Mouse (Mus musculus): ENCODE results near the gene Shank2. TPM values are rescaled to one million over a fixed set of nuclear protein-coding genes. Genes with fewer than 3 reads are reported as not detected.

The Shank2 gene
- total RNA-seq, 2 experiments from 2014 or later, result 0.18 TPM; not detected in 1

- no peak for ATAC-seq (ENCODE audit: poor library complexity, severe bottlenecking)
These were observed 459.6 kb downstream of the Shank2 start for GRCm38 (mm10) chr7:144461246-144461902.

GRCm38 (mm10) chr7:144462577-144462976 is 460.8 kb downstream of the Shank2 start:
- ATAC-seq (ENCODE audit: poor library complexity, severe bottlenecking), result no peak

DNA sequence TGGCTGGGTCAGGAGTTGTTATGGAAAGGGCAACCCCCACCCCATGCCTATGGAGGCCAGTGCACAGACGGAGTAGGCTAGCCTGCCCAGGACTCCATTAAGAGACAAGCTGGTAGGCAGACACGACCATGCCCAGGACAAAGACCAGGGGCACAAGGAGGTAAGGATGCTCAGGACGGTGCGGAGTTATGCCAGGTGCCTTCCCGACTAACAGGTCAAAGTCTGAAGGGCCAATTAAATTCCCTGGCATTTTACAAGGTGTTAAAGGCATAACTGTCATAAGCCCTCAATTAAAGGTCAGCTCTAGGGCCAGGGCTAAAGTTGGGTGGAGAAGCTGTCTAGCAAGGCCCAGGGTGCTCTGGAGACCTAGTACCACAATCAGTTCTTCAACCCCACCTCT is 467.0 kb downstream of the Shank2 start:
- no peak for ATAC-seq (ENCODE audit: poor library complexity, severe bottlenecking)

DNA sequence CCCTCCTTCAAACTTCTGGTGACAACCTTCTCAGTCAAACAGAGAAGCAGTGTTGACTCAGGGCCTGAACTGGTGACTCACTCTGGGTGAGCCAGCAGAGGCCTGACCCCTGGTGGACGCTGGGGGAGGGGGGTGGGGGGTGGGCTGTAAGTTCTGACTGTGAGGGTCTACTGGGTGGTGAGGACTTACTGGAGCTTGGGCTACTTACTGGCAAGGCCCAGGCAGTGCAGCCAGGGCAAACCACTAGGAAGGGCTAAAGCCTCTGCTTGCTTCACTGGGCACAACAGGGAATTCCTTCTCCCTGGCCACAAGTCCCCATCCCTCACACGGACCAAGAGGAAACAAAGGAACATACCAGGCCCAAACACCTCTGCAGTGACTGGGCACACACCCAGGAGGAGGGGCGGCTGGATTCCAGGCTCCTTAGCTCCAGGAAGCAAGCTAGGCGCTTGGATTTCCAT is 467.5 kb downstream of the Shank2 start:
- ATAC-seq (ENCODE audit: poor library complexity, severe bottlenecking), result no peak

DNA sequence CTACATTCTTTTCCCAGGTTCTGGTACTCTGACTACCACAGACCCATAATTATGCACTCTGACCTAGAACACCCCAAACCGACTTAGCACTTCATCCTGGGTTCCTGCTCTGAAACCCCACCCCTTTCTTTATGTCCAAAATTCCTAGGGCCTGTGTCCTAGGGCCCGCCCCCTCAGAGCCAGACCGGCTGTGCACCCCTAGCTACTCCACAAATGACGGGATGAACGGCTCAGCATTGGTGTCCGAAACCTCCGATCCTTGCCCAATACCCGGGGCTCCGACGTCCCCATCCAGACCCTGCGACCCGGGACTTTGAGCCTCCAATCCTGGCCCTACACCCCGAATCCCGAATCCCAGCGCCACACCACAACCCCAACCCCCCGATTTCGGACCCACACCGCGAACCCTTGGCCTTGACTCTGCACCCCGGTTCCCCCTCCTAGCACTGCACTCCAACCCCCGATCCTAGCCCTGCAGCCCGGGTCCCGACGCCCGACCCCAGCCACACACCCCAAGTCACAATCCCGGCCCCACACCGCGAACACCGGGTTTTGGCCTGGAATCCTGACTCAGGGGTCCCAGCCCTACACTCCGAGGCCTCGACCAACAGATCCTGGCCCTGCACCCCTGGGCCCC is 468.3 kb downstream of the Shank2 start:
- no peak for ATAC-seq (ENCODE audit: poor library complexity, severe bottlenecking)

DNA sequence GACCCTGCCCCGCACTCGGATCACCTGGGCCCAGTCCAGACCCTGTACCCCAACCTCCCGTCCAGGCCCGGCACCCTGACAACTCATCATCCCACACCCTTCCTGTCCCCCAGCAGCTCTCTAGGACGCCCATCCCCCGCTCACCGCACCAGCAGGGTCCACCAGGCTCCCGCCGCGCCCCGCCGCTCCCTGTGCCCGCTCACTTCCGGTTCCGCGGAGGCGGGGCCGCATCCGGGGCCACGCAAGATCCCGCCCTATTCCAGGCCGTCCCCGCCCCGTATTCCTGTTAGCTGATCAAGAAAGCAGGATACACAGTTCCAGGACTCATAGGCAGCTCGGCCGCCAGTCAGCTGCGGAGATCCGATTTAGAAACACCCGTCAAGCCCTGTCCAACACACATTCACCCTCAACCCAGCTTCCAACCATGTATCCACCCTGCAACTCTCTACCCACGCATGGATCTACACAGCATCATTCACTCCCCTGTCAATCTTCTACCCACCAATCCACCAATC is 468.9 kb downstream of the Shank2 start, which contains the start of gene Cttn:
Cttn (minus strand) TSS at position 465 of the 515 bp plus-strand sequence.
- ATAC-seq (ENCODE audit: poor library complexity, severe bottlenecking), result peak; percentile 22; the same call in 1 of the 2 replicates

DNA sequence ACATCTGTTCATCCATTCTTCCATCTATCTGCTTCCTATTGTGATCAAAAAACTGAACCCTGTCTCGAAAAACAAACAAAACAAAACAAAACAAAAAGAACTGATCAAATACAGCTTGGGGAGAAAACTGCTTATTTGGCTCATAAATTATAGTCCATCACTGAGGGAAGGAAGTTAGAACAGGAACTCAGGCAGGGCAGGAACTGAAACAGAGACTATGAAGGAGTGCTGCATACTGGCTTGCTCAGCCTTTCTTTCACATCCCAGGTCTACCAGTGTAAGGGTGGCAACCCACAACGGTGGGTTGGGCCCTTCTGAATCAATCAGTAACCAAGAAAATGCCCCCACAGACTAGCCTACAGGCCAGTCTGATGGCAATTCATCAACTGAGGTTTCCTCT is 469.4 kb downstream of the Shank2 start:
- peak; percentile 52 for ATAC-seq (ENCODE audit: poor library complexity, severe bottlenecking)

DNA sequence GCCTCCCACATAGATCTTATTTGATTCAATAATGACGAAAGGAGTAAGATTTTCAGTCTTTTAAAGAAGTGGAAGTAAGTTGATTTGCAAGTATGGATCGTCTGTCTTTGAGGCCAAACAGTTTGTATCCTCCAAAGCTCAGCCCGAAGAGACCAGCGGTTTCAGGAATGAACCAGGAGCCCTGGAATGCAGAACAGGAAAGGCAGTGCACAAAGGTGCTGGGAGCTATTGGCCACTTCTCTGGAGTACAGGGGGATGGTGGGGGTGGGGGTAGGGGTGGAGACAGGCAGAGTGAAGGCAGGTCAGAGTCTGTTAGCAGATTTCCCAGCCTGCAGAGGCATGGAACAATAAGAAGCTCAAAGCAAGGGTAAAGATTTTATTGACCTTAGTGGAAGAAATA is 471.8 kb downstream of the Shank2 start:
- ATAC-seq (ENCODE audit: poor library complexity, severe bottlenecking), result no peak

Other genes starting within 250 kb of the Shank2 start
- gene Osbpl5, start 244.9 kb upstream of the Shank2 start, total RNA-seq (2015), result 1.5 and 3.5 TPM in 2 replicates
- gene Osbpl5, start 244.9 kb upstream of the Shank2 start, total RNA-seq (2017), result 1.5 and 8.3 TPM in 2 replicates
- not detected in 2 replicates for gene Mrgprg, start 234.9 kb upstream of the Shank2 start, total RNA-seq (2015)
- not detected in 2 replicates for gene Mrgprg, start 234.9 kb upstream of the Shank2 start, total RNA-seq (2017)
- 0.05 TPM in 1 of 2 replicates, not detected in the other for gene Mrgpre, start 217.4 kb upstream of the Shank2 start, total RNA-seq (2015)
- not detected in 2 replicates for gene Mrgpre, start 217.4 kb upstream of the Shank2 start, total RNA-seq (2017)
- 3.9 and 4.4 TPM in 2 replicates for gene Nadsyn1, start 179.1 kb upstream of the Shank2 start, total RNA-seq (2015)
- gene Nadsyn1, start 179.1 kb upstream of the Shank2 start, total RNA-seq (2017), result 7.5 and 11.7 TPM in 2 replicates
- gene Dhcr7, start 178.8 kb upstream of the Shank2 start, total RNA-seq (2015), result 11.4 and 13.1 TPM in 2 replicates
- gene Dhcr7, start 178.8 kb upstream of the Shank2 start, total RNA-seq (2017), result 3.0 and 6.1 TPM in 2 replicates
- gene Gm498, start 135.1 kb upstream of the Shank2 start, total RNA-seq (2015), result not detected in 2 replicates
- not detected in 2 replicates for gene Gm498, start 135.1 kb upstream of the Shank2 start, total RNA-seq (2017)

Data from megakaryocyte, adult 5-6 weeks (primary cell).